8 mouse cellular contexts compared by ENCODE assay signal in genomic region chrX:98890406-98891116, GRCm38 (mm10). TPM values are rescaled to one million over a fixed set of nuclear protein-coding genes. Genes with fewer than 3 reads are reported as not detected.
DNase-seq lines count a peak whose midpoint lies in the region; ATAC-seq lines count a peak whose summit lies in the region.

Gene Ophn1, minus strand, starts transcription at chrX:98891025.

- peak within 1 kb of the TSS; percentile 57 for H3K9ac ChIP-seq in forebrain, embryonic 12.5 days
- peak within 1 kb of the TSS; percentile 57 for H3K9ac ChIP-seq in heart, embryonic 15.5 days
- peak within 1 kb of the TSS; percentile 48; the same call in 1 of the 2 replicates for H3K9ac ChIP-seq in liver, embryonic 12.5 days

- WGBS in forebrain, embryonic 12.5 days, result 13% methylated on average over 48 of the region's 48 CpGs
- WGBS in heart, embryonic 15.5 days, result 6% methylated on average over 48 of the region's 48 CpGs
- WGBS in liver, embryonic 12.5 days (ENCODE audit: insufficient replicate concordance), result 8% methylated on average over 45 of the region's 48 CpGs

- H3K27ac ChIP-seq in forebrain, embryonic 12.5 days, result peak within 1 kb of the TSS; percentile 83
- peak within 1 kb of the TSS; percentile 80 for H3K27ac ChIP-seq in heart, embryonic 15.5 days
- H3K27ac ChIP-seq in liver, embryonic 12.5 days, result no peak within 1 kb of the TSS

- H3K4me3 ChIP-seq in forebrain, embryonic 12.5 days (replicated peaks), result peak within 1 kb of the TSS; percentile 58
- peak within 1 kb of the TSS; percentile 64 for H3K4me3 ChIP-seq in heart, embryonic 15.5 days
- H3K4me3 ChIP-seq in liver, embryonic 12.5 days, result peak within 1 kb of the TSS; percentile 56

- peaks cover 4% of the 10 kb centered on the region; the same call in 1 of the 2 replicates for H3K4me1 ChIP-seq in forebrain, embryonic 12.5 days
- H3K4me1 ChIP-seq in heart, embryonic 15.5 days (replicated peaks), result no peaks in the 10 kb centered on the region
- H3K4me1 ChIP-seq in liver, embryonic 12.5 days, result no peaks in the 10 kb centered on the region

- H3K36me3 ChIP-seq in forebrain, embryonic 12.5 days (replicated peaks), result no peaks in the 10 kb centered on the region
- no peaks in the 10 kb centered on the region for H3K36me3 ChIP-seq in heart, embryonic 15.5 days
- no peaks in the 10 kb centered on the region for H3K36me3 ChIP-seq in liver, embryonic 12.5 days

- H3K9me3 ChIP-seq in forebrain, embryonic 12.5 days, result no peaks in the 10 kb centered on the region
- H3K9me3 ChIP-seq in heart, embryonic 15.5 days (replicated peaks), result no peaks in the 10 kb centered on the region
- H3K9me3 ChIP-seq in liver, embryonic 12.5 days (replicated peaks), result no peaks in the 10 kb centered on the region

- ATAC-seq in forebrain, embryonic 12.5 days (ENCODE audit: low FRiP score), result peak; percentile 94
- ATAC-seq in heart, embryonic 15.5 days (replicated peaks; ENCODE audit: insufficient number of reproducible peaks, insufficient read depth, low FRiP score, low read depth), result peak; percentile 88
- ATAC-seq in liver, embryonic 12.5 days, result peak; percentile 76

- peak within 1 kb of the TSS; percentile 54 for H3K4me2 ChIP-seq in forebrain, embryonic 12.5 days
- peak within 1 kb of the TSS; percentile 73 for H3K4me2 ChIP-seq in heart, embryonic 15.5 days
- peak within 1 kb of the TSS; percentile 70 for H3K4me2 ChIP-seq in liver, embryonic 12.5 days

- H3K27me3 ChIP-seq in forebrain, embryonic 12.5 days, result peaks cover 14% of the 10 kb centered on the region; the same call in 1 of the 2 replicates
- H3K27me3 ChIP-seq in heart, embryonic 15.5 days, result 0 out of 2 replicates have a peak, but pooled peaks cover 7% of the 10 kb centered on the region
- H3K27me3 ChIP-seq in liver, embryonic 12.5 days (replicated peaks), result peaks cover 32% of the 10 kb centered on the region

- DNase-seq in 3T3-L1 (ENCODE audit: low read depth, low spot score), result peak; percentile 67
- DNase-seq in brain, embryonic 18.5 days (ENCODE audit: low read depth, low spot score), result peak; percentile 70
- peak; percentile 71 to 83 for DNase-seq in kidney, postnatal 25 days
- DNase-seq in neural tube, embryonic 10.5 days (ENCODE audit: extremely low spot score, low spot score), result peak; percentile 59
- DNase-seq in testis, postnatal 14 days (ENCODE audit: low spot score), result peak; percentile 67

RNA-seq across cellular contexts. Expression of gene Ophn1, which starts in this region (rescaled TPM):
- polyA plus RNA-seq in forebrain, embryonic 12.5 days (2016; fragmentation: Nextera tagmentation; extraction: Ambion mirVana), result 29.5 and 32.8 TPM in 2 replicates
- polyA plus RNA-seq in heart, embryonic 15.5 days (2015; fragmentation: Nextera tagmentation; extraction: Ambion mirVana), result 9.1 and 11.1 TPM in 2 replicates
- polyA plus RNA-seq in liver, embryonic 12.5 days (2016; fragmentation: Nextera tagmentation; extraction: Ambion mirVana), result 3.5 and 4.1 TPM in 2 replicates
